Mouse (Mus musculus) lung, postnatal 0 days (tissue): Measurements from ENCODE around the gene Gm19345. TPM values are rescaled to one million over a fixed set of nuclear protein-coding genes. Genes with fewer than 3 reads are reported as not detected.

Experiments
- ATAC-seq: fragments of 200-750 bp; cut with Nextera tagmentation; 2 replicates; pipeline ENCODE4 v1.8.0; 2017; ENCODE audit warnings: moderate library complexity
- DNase-seq: peaks from one replicate; pipeline ENCODE4 v3.0.0-alpha.2; 2016; ENCODE audit warnings: low spot score
- H3K27ac ChIP-seq: fragments of 300-500 bp; sonication (generic); 2 replicates; pipeline ENCODE4 v1.5.1; 2014; ENCODE audit warnings: antibody characterized with exemption, mild to moderate bottlenecking, low read length, mixed read lengths
- H3K27me3 ChIP-seq: fragments of 300-500 bp; sonication (generic); replicated peaks from 2 replicates; pipeline ENCODE4 v1.6.1; 2014; ENCODE audit warnings: low read length, mixed read lengths; ENCODE audit not compliant: insufficient read depth
- H3K36me3 ChIP-seq: fragments of 300-500 bp; sonication (generic); 2 replicates; pipeline ENCODE4 v1.6.1; 2014; ENCODE audit warnings: low read length, mixed read lengths; ENCODE audit not compliant: insufficient read depth
- H3K4me1 ChIP-seq: fragments of 300-500 bp; sonication (generic); 2 replicates; pipeline ENCODE4 v1.6.1; 2014; ENCODE audit warnings: antibody characterized with exemption, low read depth, low read length, mixed read lengths; ENCODE audit not compliant: insufficient read depth
- H3K4me2 ChIP-seq: fragments of 300-500 bp; sonication (generic); replicated peaks from 2 replicates; pipeline ENCODE4 v1.6.1; 2014; ENCODE audit warnings: low read depth, mild to moderate bottlenecking, low read length, moderate library complexity, mixed read lengths
- H3K4me3 ChIP-seq: fragments of 300-500 bp; sonication (generic); 2 replicates; pipeline ENCODE4 v1.5.1; 2014; ENCODE audit warnings: low read depth, low read length
- H3K9ac ChIP-seq: fragments of 300-500 bp; sonication (generic); replicated peaks from 2 replicates; pipeline ENCODE4 v1.6.1; 2014; ENCODE audit warnings: low read depth, mild to moderate bottlenecking
- H3K9me3 ChIP-seq: fragments of 300-500 bp; sonication (generic); 2 replicates; pipeline ENCODE4 v1.6.1; 2016; ENCODE audit warnings: low read length, mixed read lengths
- CTCF ChIP-seq: IDR thresholded peaks from 2 replicates; pipeline ENCODE4 v1.5.1; 2016; ENCODE audit warnings: antibody characterized with exemption, mild to moderate bottlenecking
- EP300 ChIP-seq: IDR thresholded peaks from 2 replicates; pipeline ENCODE4 v1.6.1; 2016; ENCODE audit warnings: antibody characterized with exemption, mild to moderate bottlenecking, control low read depth
- WGBS: fragments of 180-500 bp; shearing (Covaris S2); extraction: QIAGEN DNeasy Blood & Tissue Kit; methylation state at CpG from one replicate; pipeline ENCODE4 v1.1.7; 2014; 5-methylcytosine and 5-hydroxymethylcytosine counted together
- polyA plus RNA-seq: library from polyadenylated mRNA; unstranded; fragments of >200 nt; fragmentation: Nextera tagmentation; extraction: Ambion mirVana; gene quantifications from 2 replicates; pipeline ENCODE4 v1.2.1, GENCODE M21; 2015

The Gm19345 gene
- polyA plus RNA-seq, 1 experiment from 2014 or later = 0.12 TPM

GRCm38 (mm10) chr7:19818875-19819274, 32.9 kb upstream of the Gm19345 start:
- H3K4me2 ChIP-seq = no peak overlapping the region
- H3K9ac ChIP-seq = no peak overlapping the region
- ATAC-seq = no peak
- peak overlapping the region; percentile 28; the same call in 1 of the 2 replicates for H3K27ac ChIP-seq
- H3K27me3 ChIP-seq = no peaks in the 10 kb centered on the region
- TF ChIP-seq CTCF (no peak), EP300 (no peak)
- no peak for DNase-seq
- no peak overlapping the region for H3K4me3 ChIP-seq
- H3K9me3 ChIP-seq = no peaks in the 10 kb centered on the region
- H3K4me1 ChIP-seq = peaks cover 34% of the 10 kb centered on the region; the same call in 1 of the 2 replicates
- H3K36me3 ChIP-seq = no peaks in the 10 kb centered on the region
- 79% methylated on average over 7 of the region's 7 CpGs for WGBS

GRCm38 (mm10) chr7:19820347-19821048, 31.3 kb upstream of the Gm19345 start:
- DNase-seq (no peak), ATAC-seq (no peak)
- H3K27me3 ChIP-seq = no peaks in the 10 kb centered on the region
- TF ChIP-seq EP300 = no peak
- no peak for TF ChIP-seq CTCF
- H3K36me3 ChIP-seq = no peaks in the 10 kb centered on the region
- H3K4me1 ChIP-seq = peaks cover 39% of the 10 kb centered on the region; the same call in 1 of the 2 replicates
- H3K9ac ChIP-seq = no peak overlapping the region
- H3K4me3 ChIP-seq = no peak overlapping the region
- H3K27ac ChIP-seq = no peak overlapping the region
- WGBS = 71% methylated on average over 3 of the region's 3 CpGs
- no peak overlapping the region for H3K4me2 ChIP-seq
- H3K9me3 ChIP-seq = no peaks in the 10 kb centered on the region

- Histone ChIP-seq H3K36me3 (no peaks in the 10 kb centered on the region), H3K27me3 (no peaks in the 10 kb centered on the region), H3K4me2 (peak overlapping the region; percentile 92), H3K4me3 (peak overlapping the region; percentile 48), H3K9me3 (no peaks in the 10 kb centered on the region), H3K9ac (no peak overlapping the region), H3K27ac (0 out of 2 replicates have a peak overlapping the region, but pooled peaks have one; percentile 88), H3K4me1 (peaks cover 32% of the 10 kb centered on the region; the same call in 1 of the 2 replicates)
- ATAC-seq (no peak), DNase-seq (no peak)
- WGBS = 72% methylated on average over 7 of the region's 7 CpGs
- TF ChIP-seq CTCF (no peak), EP300 (no peak)
Observed at GRCm38 (mm10) chr7:19821633-19822032, 30.2 kb upstream of the Gm19345 start.

- peak overlapping the region; percentile 48 for H3K4me3 ChIP-seq
- ATAC-seq = no peak
- H3K27me3 ChIP-seq = no peaks in the 10 kb centered on the region
- no peaks in the 10 kb centered on the region for H3K9me3 ChIP-seq
- TF ChIP-seq EP300 (no peak), CTCF (no peak)
- H3K27ac ChIP-seq = peak overlapping the region; percentile 88
- DNase-seq = no peak
- WGBS = 10% methylated on average over 20 of the region's 20 CpGs
- peak overlapping the region; percentile 72 for H3K9ac ChIP-seq
- H3K4me2 ChIP-seq = peak overlapping the region; percentile 92
- H3K36me3 ChIP-seq = no peaks in the 10 kb centered on the region
- peaks cover 27% of the 10 kb centered on the region; the same call in 1 of the 2 replicates for H3K4me1 ChIP-seq
Observed at GRCm38 (mm10) chr7:19822193-19822592, 29.6 kb upstream of the Gm19345 start.

GRCm38 (mm10) chr7:19822604-19823058, 29.2 kb upstream of the Gm19345 start, which contains the start of gene Bcl3:
Gene Bcl3 (minus strand): TSS chr7:19822770.
- DNase-seq (peak; percentile 74), ATAC-seq (peak; percentile 20)
- H3K4me2 ChIP-seq = peak within 1 kb of the TSS; percentile 92
- no peaks in the 10 kb centered on the region for H3K27me3 ChIP-seq
- TF ChIP-seq EP300 (no peak), CTCF (no peak)
- no peaks in the 10 kb centered on the region for H3K36me3 ChIP-seq
- H3K9me3 ChIP-seq = no peaks in the 10 kb centered on the region
- WGBS = 2% methylated on average over 17 of the region's 42 CpGs
- H3K4me3 ChIP-seq = peak within 1 kb of the TSS; percentile 48
- peaks cover 25% of the 10 kb centered on the region; the same call in 1 of the 2 replicates for H3K4me1 ChIP-seq
- H3K27ac ChIP-seq = peak within 1 kb of the TSS; percentile 88
- peak within 1 kb of the TSS; percentile 72 for H3K9ac ChIP-seq

GRCm38 (mm10) chr7:19823256-19824181, 28.3 kb upstream of the Gm19345 start:
- ATAC-seq (peak; percentile 13), DNase-seq (peak; percentile 63)
- Histone ChIP-seq H3K4me3 (no peak overlapping the region), H3K4me1 (peaks cover 20% of the 10 kb centered on the region; the same call in 1 of the 2 replicates), H3K27ac (peak overlapping the region; percentile 88), H3K9ac (no peak overlapping the region), H3K27me3 (no peaks in the 10 kb centered on the region), H3K9me3 (no peaks in the 10 kb centered on the region), H3K36me3 (no peaks in the 10 kb centered on the region), H3K4me2 (no peak overlapping the region)
- TF ChIP-seq EP300 (no peak), CTCF (no peak)
- WGBS = 32% methylated on average over 16 of the region's 16 CpGs
